Mouse (Mus musculus) lung, postnatal 4 days (tissue): ENCODE data around the gene Ascc1.
A peak's percentile ranks its signal among the peaks of the same experiment; 100 is the strongest.

Experiments used
- DNase-seq, 2 experiments: peaks; one replicate each; pipeline ENCODE4 v3.0.0; 2021

Ascc1 gene

GRCm38 (mm10) chr10:60026759-60027395, 24.3 kb downstream of the Ascc1 start:
- DNase-seq = no peak

DNA sequence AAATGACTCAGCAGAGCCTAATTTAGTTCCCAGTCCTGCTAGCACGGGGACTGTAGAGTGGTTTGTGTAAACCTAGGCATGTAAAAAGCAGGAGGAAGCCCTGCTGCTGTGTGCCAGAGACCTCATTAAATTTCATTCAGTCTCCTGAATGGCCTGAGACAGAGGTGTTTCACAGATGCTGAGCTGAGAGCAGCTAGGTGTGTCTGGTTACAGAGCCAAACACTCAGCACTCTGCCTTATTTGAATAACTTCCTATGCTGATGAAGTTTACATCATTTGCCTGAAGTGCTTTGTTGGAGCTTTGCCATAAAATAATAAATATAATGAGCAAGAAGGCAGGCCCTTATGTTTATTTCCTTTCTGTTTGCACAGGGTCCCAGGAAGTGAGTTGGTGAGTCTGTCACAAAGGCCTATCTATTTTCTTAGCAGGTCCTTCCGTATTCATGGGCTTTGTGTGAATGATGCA, 25.0 kb downstream of the Ascc1 start:
- DNase-seq = no peak

DNA sequence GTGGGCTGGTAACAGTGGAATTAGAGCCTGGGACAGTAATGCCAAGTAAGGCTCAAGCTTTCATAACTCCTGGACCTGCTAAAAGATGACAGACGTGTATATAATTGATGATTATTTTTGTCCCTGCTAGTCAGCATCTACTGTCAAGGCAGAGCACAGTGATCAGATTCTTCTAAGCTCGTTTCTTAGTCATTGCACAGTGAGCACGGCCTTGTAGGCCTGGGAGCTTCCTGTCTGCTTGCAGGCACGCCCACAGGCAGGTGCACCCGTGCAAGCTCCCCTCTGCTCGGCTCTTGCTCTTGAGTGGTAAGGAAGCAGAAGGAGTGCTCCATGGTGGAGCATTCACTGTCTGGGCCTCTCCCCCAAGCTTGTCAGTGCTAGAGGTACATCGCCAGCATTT, 25.6 kb downstream of the Ascc1 start:
- DNase-seq = no peak

DNA sequence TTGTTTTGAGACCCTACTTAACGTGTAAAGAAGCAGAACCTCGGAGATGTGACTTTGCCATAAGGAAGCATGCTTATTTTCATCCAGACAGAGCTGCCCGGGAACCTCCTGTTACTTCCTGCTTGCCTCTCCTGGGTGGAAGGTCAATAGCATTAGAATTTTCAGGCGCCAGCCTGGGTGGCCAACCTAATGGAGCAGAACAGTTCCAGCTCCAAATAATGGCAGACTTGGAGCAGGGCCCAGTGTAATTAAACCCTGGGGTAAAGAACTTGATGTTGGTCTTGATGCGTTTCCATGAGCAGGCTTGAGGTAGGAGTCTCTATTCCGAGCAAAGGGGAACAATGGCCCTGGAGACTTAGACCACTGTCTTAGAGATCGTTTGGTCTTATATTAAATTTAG, 26.4 kb downstream of the Ascc1 start:
- DNase-seq = no peak

GRCm38 (mm10) chr10:60029387-60029786, 26.8 kb downstream of the Ascc1 start:
- no peak for DNase-seq

- DNase-seq = no peak
These were observed 29.0 kb downstream of the Ascc1 start for GRCm38 (mm10) chr10:60031562-60031961.

DNA sequence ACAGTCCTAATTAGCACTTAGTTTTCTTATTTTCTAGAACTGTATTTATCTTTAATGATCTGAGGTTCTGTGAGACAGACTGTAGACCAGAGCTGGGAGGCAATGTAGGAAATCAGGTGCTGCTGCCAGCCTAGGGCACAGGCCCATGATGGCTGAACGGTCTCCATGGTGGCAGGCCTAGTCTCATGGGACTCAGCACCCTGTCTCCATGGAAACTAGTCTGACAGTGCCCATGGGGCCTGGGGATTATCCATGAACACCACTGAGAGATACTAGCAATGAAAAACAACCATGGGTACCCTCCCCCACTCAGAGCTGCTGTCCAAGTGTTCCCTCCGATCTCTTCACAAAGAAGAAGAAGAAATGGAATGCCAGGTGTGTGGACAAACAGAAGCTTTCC, 29.4 kb downstream of the Ascc1 start:
- DNase-seq = no peak

- DNase-seq = no peak
These were observed 30.0 kb downstream of the Ascc1 start for GRCm38 (mm10) chr10:60032622-60033021.

DNA sequence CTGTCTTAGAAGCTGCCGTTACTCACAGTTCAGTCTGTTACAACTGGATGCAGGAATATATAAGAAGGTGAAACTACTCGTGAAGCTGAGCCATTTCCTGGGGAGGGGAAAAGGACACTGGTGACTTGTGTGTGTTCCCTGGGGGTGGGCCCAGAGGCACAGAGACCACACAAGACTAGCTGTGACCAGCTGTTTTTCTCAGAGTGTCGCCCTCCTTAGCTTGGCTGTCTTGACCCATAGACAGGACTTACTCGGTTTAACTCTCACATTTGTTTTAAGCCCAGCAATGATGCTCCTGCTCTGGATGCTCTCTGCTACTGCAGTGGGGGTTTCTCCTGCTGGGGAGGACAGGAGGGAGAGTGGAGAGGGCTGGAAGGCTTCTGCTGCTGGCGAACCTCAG, 30.5 kb downstream of the Ascc1 start:
- DNase-seq = no peak

DNA sequence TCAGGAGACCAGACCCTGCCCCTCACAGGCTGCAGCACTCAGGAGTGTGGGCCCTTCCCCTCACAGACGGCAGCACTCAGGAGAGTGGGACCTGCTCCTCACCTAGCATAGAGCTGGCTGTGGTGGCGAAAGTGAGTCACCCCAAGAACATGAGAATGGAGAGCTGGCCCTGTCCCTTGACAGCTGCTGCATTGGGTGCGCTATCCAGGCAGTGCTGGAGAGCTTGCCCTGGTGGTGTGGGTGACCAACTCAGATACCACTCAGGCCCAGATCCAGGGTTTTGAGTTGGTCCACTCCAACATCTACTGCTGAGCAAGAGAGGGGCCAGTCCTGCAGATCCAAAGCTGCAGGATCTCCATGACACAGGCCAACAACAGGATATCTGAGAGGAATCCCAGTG, 32.0 kb downstream of the Ascc1 start:
- DNase-seq = no peak

GRCm38 (mm10) chr10:60035744-60036143, 33.1 kb downstream of the Ascc1 start:
- DNase-seq = no peak

- no peak for DNase-seq
These were observed 39.8 kb downstream of the Ascc1 start for GRCm38 (mm10) chr10:60042350-60042922.

- DNase-seq = no peak
These were observed 44.1 kb downstream of the Ascc1 start for GRCm38 (mm10) chr10:60046696-60047095.

DNA sequence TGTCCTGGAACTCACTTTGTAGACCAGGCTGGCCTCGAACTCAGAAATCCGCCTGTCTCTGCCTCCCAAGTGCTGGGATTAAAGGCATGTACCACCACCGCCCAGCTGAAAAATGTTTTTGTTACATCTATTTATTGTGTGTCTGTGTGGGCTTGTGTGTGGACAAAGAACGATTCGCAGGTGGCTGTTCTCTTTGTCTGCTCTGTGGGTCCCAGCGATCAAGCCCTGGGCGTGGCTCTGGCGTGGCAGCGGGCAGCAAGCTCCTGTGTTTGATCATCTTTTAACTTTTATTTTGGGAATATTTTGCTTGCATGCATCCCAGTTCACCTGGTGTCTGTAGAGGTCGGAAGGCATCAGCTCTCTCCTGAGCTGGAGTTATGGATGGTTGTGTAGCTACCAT, 48.0 kb downstream of the Ascc1 start:
- no peak for DNase-seq

- no peak for DNase-seq
These were observed 50.5 kb downstream of the Ascc1 start for GRCm38 (mm10) chr10:60053073-60053472.

- no peak for DNase-seq
These were observed 59.6 kb downstream of the Ascc1 start for GRCm38 (mm10) chr10:60062173-60062572.

DNA sequence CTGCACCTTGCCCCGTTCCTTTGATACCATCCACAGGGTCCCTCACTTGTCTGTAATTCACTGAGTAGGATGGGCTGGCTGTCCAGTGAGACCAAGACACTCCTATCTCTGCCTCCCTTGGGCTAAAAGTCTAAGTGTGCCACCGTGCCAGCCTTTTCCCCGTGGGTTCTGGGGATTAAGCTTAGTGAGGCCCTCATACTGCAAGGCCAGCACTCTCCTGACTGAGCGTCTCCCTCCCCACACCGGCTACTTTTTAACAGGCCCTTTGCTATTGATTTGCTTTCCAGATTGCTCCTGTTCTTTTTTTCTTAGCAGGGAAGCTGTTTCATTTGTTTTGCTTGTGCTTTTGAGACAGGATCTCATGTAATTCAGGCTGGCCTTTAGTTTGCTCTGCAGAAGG, 60.3 kb downstream of the Ascc1 start:
- DNase-seq = no peak

DNA sequence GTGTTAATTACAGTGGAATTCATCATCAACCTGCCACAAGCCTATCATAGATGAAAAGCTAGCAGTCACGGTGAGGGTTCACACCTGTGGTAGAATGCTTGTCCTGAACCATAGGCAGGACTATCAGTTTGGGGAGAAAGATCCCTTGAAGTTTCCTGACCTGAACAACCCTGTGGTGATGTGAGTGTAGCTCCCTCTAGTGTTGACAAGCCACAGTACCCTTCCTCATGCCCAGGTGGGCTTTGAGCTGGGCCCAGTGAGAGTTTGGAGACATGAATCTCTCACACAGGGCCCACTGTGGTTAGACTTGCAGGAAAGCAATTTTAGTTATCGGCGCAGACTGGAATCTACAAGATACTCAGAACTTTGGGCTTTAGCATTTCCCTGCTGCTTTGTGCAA, 63.9 kb downstream of the Ascc1 start:
- peak in 1 of 2 experiments; percentile 53 for DNase-seq

GRCm38 (mm10) chr10:60075159-60075558, 72.6 kb downstream of the Ascc1 start:
- DNase-seq = no peak

GRCm38 (mm10) chr10:60077226-60077625, 74.6 kb downstream of the Ascc1 start:
- DNase-seq = no peak

DNA sequence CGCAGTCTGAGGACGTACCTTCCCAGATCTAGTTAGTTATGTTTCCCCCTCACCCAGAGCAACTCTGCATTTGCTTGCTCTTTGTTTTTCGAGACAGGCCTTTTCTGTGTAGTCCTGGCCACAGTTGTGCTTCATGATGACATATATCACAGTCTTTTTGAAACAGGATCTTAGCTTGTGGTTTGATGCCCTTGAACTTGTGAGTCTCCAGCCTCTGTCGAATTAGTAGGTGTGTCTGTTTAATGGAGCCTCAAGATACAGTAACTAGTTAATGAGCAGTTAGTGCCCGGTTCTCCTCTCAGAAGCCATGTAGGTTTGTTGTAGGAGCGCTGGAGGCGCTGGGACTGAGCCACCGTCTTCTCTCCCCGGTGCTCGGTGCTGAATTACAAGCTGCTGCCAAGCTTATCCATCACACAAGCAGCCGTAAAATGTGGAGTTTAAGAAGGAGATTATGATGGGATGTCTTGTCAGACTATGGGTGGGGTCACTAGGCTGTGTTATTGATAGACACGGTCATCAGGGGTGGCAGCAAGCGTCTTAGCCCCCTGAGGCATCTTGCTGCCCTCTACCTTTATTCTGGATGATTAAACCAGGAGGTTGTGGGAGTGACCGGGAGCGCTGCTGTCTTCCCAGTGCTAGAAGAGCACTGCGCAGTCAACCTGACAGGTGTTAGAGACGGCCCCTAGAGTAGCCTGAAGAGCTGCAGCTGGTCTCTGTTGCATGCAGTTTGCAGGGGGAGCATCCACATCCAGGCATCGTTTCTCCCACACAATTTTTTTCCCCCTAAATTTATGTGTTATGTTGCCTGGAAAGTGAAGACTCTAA, 75.3 kb downstream of the Ascc1 start:
- DNase-seq = no peak

DNA sequence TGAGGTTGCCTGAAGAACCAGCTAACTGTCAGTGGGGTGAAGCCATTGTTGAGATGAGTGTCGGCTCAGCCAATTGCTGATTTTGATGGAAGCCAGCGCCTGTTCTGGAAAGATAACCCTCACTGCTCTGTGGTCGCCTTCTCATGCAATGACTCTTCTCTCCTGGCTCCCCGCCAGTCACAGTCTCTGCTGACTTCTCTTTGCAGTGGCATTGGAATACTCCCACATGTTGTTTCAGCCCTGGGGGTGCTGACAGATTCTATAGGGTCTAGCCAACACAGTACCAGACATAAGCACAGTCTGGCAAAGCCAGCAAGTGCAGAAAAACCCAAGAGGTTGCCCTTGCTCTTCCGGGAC, 75.9 kb downstream of the Ascc1 start:
- DNase-seq = peak; percentile 38 to 67

DNA sequence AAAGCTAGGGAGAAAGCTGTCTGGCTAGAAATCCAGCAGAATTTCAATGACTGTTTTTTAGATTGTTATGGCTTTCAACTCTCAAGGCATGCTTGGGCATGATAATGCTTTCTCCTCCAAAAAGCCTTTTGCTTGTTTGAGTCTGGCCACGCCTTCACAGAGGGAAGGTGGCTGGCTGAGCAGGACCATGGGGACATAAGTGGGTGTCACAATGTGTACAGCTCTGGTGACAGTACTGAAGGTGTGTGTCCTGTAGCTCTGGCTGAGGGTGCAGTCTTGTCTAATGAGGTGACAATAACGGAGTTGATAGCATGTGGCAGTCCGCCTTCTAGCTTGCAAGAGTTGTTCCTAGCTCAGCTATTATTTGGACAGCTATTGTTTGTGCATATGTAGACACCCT, 77.6 kb downstream of the Ascc1 start:
- peak; percentile 9 to 35 for DNase-seq

DNA sequence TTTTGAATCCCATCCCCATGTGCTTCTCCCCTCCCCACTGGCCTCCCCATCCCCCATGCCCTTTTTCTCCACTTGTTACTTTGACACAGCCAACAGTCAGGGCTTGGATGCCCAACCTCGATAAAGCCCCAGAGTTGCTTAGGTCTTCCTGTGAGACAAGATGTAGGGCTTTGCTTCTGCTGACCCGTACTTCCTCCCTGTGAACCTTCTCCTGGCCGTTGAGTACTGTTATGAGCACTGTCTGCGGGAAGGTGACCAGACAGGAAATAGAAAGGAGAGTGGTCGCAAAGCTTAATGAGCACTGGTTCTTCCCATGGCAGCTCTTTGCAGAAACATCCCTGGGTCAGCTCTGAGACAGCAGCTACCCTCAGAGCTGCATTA, 78.0 kb downstream of the Ascc1 start:
- DNase-seq = no peak
